Mouse (Mus musculus) heart, embryonic 10.5 days (tissue): Measurements from ENCODE around the gene Ccrl2. TPM values are rescaled to one million over a fixed set of nuclear protein-coding genes. Genes with fewer than 3 reads are reported as not detected.
A peak's percentile ranks its signal among the peaks of the same experiment; 100 is the strongest.

Experiments
- DNase-seq: peaks from one replicate; pipeline ENCODE4 v3.0.0-alpha.2; 2017; ENCODE audit warnings: low spot score
- H3K27ac ChIP-seq: fragments of 300-500 bp; sonication (generic); 2 replicates; pipeline ENCODE4 v1.5.1; 2016; ENCODE audit warnings: mild to moderate bottlenecking
- H3K27me3 ChIP-seq: fragments of 300-500 bp; sonication (generic); 2 replicates; pipeline ENCODE4 v1.6.1; 2016; ENCODE audit warnings: mild to moderate bottlenecking; ENCODE audit not compliant: poor library complexity, insufficient read depth, severe bottlenecking
- H3K36me3 ChIP-seq: fragments of 300-500 bp; sonication (generic); 2 replicates; pipeline ENCODE4 v1.6.1; 2016; ENCODE audit warnings: mild to moderate bottlenecking, moderate library complexity
- H3K4me1 ChIP-seq: fragments of 300-500 bp; sonication (generic); 2 replicates; pipeline ENCODE4 v1.6.1; 2016; ENCODE audit warnings: mild to moderate bottlenecking
- H3K4me3 ChIP-seq: fragments of 300-500 bp; sonication (generic); 2 replicates; pipeline ENCODE4 v1.5.1; 2016; ENCODE audit warnings: mild to moderate bottlenecking, moderate library complexity
- H3K9me3 ChIP-seq: fragments of 300-500 bp; sonication (generic); 2 replicates; pipeline ENCODE4 v1.6.1; 2016; ENCODE audit warnings: mild to moderate bottlenecking, moderate library complexity
- WGBS: fragments of 180-500 bp; shearing (Covaris S2); methylation state at CpG from one replicate; pipeline ENCODE4 v1.1.7; 2016; 5-methylcytosine and 5-hydroxymethylcytosine counted together
- polyA plus RNA-seq: library from polyadenylated mRNA; unstranded; fragments of >200 nt; fragmentation: Nextera tagmentation; extraction: Ambion mirVana; gene quantifications from 2 replicates; pipeline ENCODE4 v1.2.1, GENCODE M21; 2016

Ccrl2 gene
- polyA plus RNA-seq, 1 experiment from 2014 or later, result 2.6 TPM

GRCm38 (mm10) chr9:111056519-111056797 is 861 bp downstream of the Ccrl2 start:
- peak overlapping the region; percentile 85 for H3K27ac ChIP-seq
- peaks cover 41% of the 10 kb centered on the region for H3K4me1 ChIP-seq
- H3K27me3 ChIP-seq, result no peaks in the 10 kb centered on the region
- no peak for DNase-seq
- H3K36me3 ChIP-seq, result no peaks in the 10 kb centered on the region
- no peaks in the 10 kb centered on the region for H3K9me3 ChIP-seq
- 6% methylated on average over 11 of the region's 11 CpGs for WGBS
- H3K4me3 ChIP-seq, result peak overlapping the region; percentile 60

GRCm38 (mm10) chr9:111055800-111056518 is 1.4 kb downstream of the Ccrl2 start:
- peak overlapping the region; percentile 60 for H3K4me3 ChIP-seq
- H3K4me1 ChIP-seq, result peaks cover 41% of the 10 kb centered on the region
- H3K27ac ChIP-seq, result peak overlapping the region; percentile 85
- H3K9me3 ChIP-seq, result no peaks in the 10 kb centered on the region
- H3K36me3 ChIP-seq, result no peaks in the 10 kb centered on the region
- DNase-seq, result no peak
- WGBS, result 55% methylated on average over 29 of the region's 29 CpGs
- no peaks in the 10 kb centered on the region for H3K27me3 ChIP-seq

GRCm38 (mm10) chr9:111054923-111055322 is 2.4 kb downstream of the Ccrl2 start:
- Histone ChIP-seq H3K4me1 (peaks cover 41% of the 10 kb centered on the region), H3K27ac (no peak overlapping the region), H3K36me3 (no peaks in the 10 kb centered on the region), H3K4me3 (no peak overlapping the region; the same call in 1 of the 2 replicates), H3K27me3 (no peaks in the 10 kb centered on the region), H3K9me3 (no peaks in the 10 kb centered on the region)
- no peak for DNase-seq
- WGBS, result 77% methylated on average over 9 of the region's 9 CpGs

GRCm38 (mm10) chr9:111048452-111048851 is 8.9 kb downstream of the Ccrl2 start:
- no peak for DNase-seq
- no peaks in the 10 kb centered on the region for H3K27me3 ChIP-seq
- 66% methylated on average over 3 of the region's 3 CpGs for WGBS
- no peak overlapping the region for H3K27ac ChIP-seq
- H3K9me3 ChIP-seq, result no peaks in the 10 kb centered on the region
- no peaks in the 10 kb centered on the region for H3K36me3 ChIP-seq
- no peaks in the 10 kb centered on the region for H3K4me1 ChIP-seq
- H3K4me3 ChIP-seq, result no peak overlapping the region

GRCm38 (mm10) chr9:111047266-111047665 is 10.1 kb downstream of the Ccrl2 start:
- Histone ChIP-seq H3K27ac (no peak overlapping the region), H3K9me3 (no peaks in the 10 kb centered on the region), H3K36me3 (no peaks in the 10 kb centered on the region), H3K4me3 (no peak overlapping the region), H3K4me1 (no peaks in the 10 kb centered on the region), H3K27me3 (no peaks in the 10 kb centered on the region)
- DNase-seq, result no peak
- WGBS, result 88% methylated on average over 5 of the region's 5 CpGs

GRCm38 (mm10) chr9:111046222-111046621 is 11.1 kb downstream of the Ccrl2 start:
- Histone ChIP-seq H3K9me3 (no peaks in the 10 kb centered on the region), H3K27me3 (no peaks in the 10 kb centered on the region), H3K36me3 (no peaks in the 10 kb centered on the region), H3K4me3 (no peak overlapping the region), H3K4me1 (no peaks in the 10 kb centered on the region), H3K27ac (no peak overlapping the region)
- no peak for DNase-seq
- WGBS, result 67% methylated on average over 3 of the region's 3 CpGs

- Histone ChIP-seq H3K4me1 (no peaks in the 10 kb centered on the region), H3K27ac (no peak overlapping the region), H3K27me3 (no peaks in the 10 kb centered on the region), H3K36me3 (no peaks in the 10 kb centered on the region), H3K4me3 (no peak overlapping the region), H3K9me3 (no peaks in the 10 kb centered on the region)
- DNase-seq, result no peak
- 83% methylated on average over 5 of the region's 5 CpGs for WGBS
Observed at GRCm38 (mm10) chr9:111042266-111042665, 15.1 kb downstream of the Ccrl2 start.

GRCm38 (mm10) chr9:111039966-111040365 is 17.4 kb downstream of the Ccrl2 start:
- no peaks in the 10 kb centered on the region for H3K36me3 ChIP-seq
- H3K9me3 ChIP-seq, result no peaks in the 10 kb centered on the region
- WGBS, result 65% methylated on average over 4 of the region's 4 CpGs
- no peaks in the 10 kb centered on the region for H3K27me3 ChIP-seq
- H3K4me1 ChIP-seq, result no peaks in the 10 kb centered on the region
- no peak for DNase-seq
- no peak overlapping the region for H3K27ac ChIP-seq
- H3K4me3 ChIP-seq, result no peak overlapping the region

- Histone ChIP-seq H3K36me3 (no peaks in the 10 kb centered on the region), H3K4me3 (no peak overlapping the region), H3K27me3 (no peaks in the 10 kb centered on the region), H3K9me3 (no peaks in the 10 kb centered on the region), H3K4me1 (no peaks in the 10 kb centered on the region), H3K27ac (no peak overlapping the region)
- 82% methylated on average over 4 of the region's 4 CpGs for WGBS
- DNase-seq, result no peak
Observed at GRCm38 (mm10) chr9:111033717-111034116, 23.6 kb downstream of the Ccrl2 start.

GRCm38 (mm10) chr9:111026791-111027190 is 30.5 kb downstream of the Ccrl2 start:
- no peaks in the 10 kb centered on the region for H3K36me3 ChIP-seq
- H3K27me3 ChIP-seq, result no peaks in the 10 kb centered on the region
- no peaks in the 10 kb centered on the region for H3K9me3 ChIP-seq
- H3K4me1 ChIP-seq, result no peaks in the 10 kb centered on the region
- DNase-seq, result no peak
- H3K27ac ChIP-seq, result no peak overlapping the region
- WGBS, result 79% methylated on average over 10 of the region's 10 CpGs
- no peak overlapping the region for H3K4me3 ChIP-seq

- H3K36me3 ChIP-seq, result no peaks in the 10 kb centered on the region
- no peaks in the 10 kb centered on the region for H3K27me3 ChIP-seq
- no peaks in the 10 kb centered on the region for H3K9me3 ChIP-seq
- H3K4me1 ChIP-seq, result 0 out of 2 replicates have a peak, but pooled peaks cover 6% of the 10 kb centered on the region
- no peak for DNase-seq
- H3K27ac ChIP-seq, result peak within 1 kb of the TSS; percentile 52; the same call in 1 of the 2 replicates
- H3K4me3 ChIP-seq, result no peak within 1 kb of the TSS
- 63% methylated on average over 5 of the region's 5 CpGs for WGBS
Observed at GRCm38 (mm10) chr9:111019022-111019421, 38.3 kb downstream of the Ccrl2 start, which contains the start of gene Ltf. Gene Ltf, plus strand, starts transcription at chr9:111019271.

GRCm38 (mm10) chr9:111015658-111016057 is 41.7 kb downstream of the Ccrl2 start:
- Histone ChIP-seq H3K4me1 (peaks cover 21% of the 10 kb centered on the region), H3K27ac (no peak overlapping the region), H3K4me3 (no peak overlapping the region), H3K36me3 (no peaks in the 10 kb centered on the region), H3K9me3 (no peaks in the 10 kb centered on the region), H3K27me3 (no peaks in the 10 kb centered on the region)
- DNase-seq, result no peak
- 80% methylated on average over 4 of the region's 4 CpGs for WGBS

- DNase-seq, result no peak
- Histone ChIP-seq H3K4me3 (no peak overlapping the region), H3K36me3 (no peaks in the 10 kb centered on the region), H3K27me3 (no peaks in the 10 kb centered on the region), H3K4me1 (peaks cover 15% of the 10 kb centered on the region), H3K27ac (no peak overlapping the region), H3K9me3 (no peaks in the 10 kb centered on the region)
- WGBS, result 76% methylated on average over 3 of the region's 3 CpGs
Observed at GRCm38 (mm10) chr9:111012041-111012440, 45.3 kb downstream of the Ccrl2 start.

- DNase-seq, result no peak
- WGBS, result 78% methylated on average over 9 of the region's 9 CpGs
- no peaks in the 10 kb centered on the region for H3K27me3 ChIP-seq
- no peaks in the 10 kb centered on the region for H3K9me3 ChIP-seq
- H3K4me1 ChIP-seq, result peaks cover 15% of the 10 kb centered on the region
- no peak overlapping the region for H3K4me3 ChIP-seq
- no peaks in the 10 kb centered on the region for H3K36me3 ChIP-seq
- no peak overlapping the region for H3K27ac ChIP-seq
Observed at GRCm38 (mm10) chr9:111011550-111011949, 45.8 kb downstream of the Ccrl2 start.
